ENCODE assay signal across 9 mouse cellular contexts in the genomic region with DNA sequence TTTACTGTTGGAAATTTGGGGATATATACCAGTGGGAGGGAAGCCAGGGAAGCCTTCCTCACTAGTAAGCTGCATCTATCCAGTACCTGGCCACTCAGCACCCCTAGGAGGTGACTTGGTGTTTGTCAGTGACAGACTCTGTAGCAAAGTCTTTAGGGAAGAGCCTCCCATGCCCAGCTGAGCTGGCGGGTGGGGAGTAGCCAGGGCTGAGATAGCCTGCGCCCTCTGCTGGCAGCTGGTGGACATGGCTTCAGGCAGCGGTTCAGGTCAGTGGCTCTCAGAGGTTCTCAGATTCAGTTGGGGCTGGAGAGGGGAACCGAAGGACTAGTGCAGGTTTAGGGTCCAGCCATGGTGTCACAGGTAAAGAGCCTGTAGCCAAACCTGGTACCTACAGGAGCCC. TPM values are rescaled to one million over a fixed set of nuclear protein-coding genes. Genes with fewer than 3 reads are reported as not detected.
DNase-seq lines count a peak whose midpoint lies in the region; ATAC-seq and TF ChIP-seq lines count a peak whose summit lies in the region.
"Had no signal": no experiment of that assay in that cellular context is flagged by ENCODE, and none has a peak within 500 bp of the region (broad histone marks: within the 10 kb centered on the region; RNA-seq: fewer than 3 reads in every experiment).

No protein-coding gene starts in this region.

- no peaks in the 10 kb centered on the region for H3K27me3 ChIP-seq in kidney, adult 2 months (replicated peaks; ENCODE audit: control insufficient read depth, insufficient read depth, low read length)
- no peaks in the 10 kb centered on the region for H3K27me3 ChIP-seq in liver, embryonic 14.5 days (ENCODE audit: control insufficient read depth, insufficient read depth, low read length)
- H3K27me3 ChIP-seq in neural tube, embryonic 12.5 days (replicated peaks): no peaks in the 10 kb centered on the region

- TF ChIP-seq CTCF in kidney, adult 2 months (conservative IDR thresholded peaks at IDR 0.05; ENCODE audit: insufficient read depth, insufficient read length, low read depth, low read length): peak; percentile 91
- peak; percentile 98 for TF ChIP-seq CTCF in liver, embryonic 14.5 days (IDR thresholded peaks at IDR 0.05; ENCODE audit: low read depth)

- H3K9ac ChIP-seq in liver, embryonic 14.5 days (replicated peaks): no peak overlapping the region
- H3K9ac ChIP-seq in neural tube, embryonic 12.5 days: no peak overlapping the region

- DNase-seq in 3T3-L1 (ENCODE audit: low read depth, low spot score): peak; percentile 84
- DNase-seq in ZHBTc4 (ENCODE audit: low read depth, low spot score): peak; percentile 88
- peak; percentile 45 to 70 for DNase-seq in cerebellum, postnatal 4 days (ENCODE audit: low spot score in 2 of 2)
- peak; percentile 61 to 72 for DNase-seq in gastrocnemius, postnatal 4 days (ENCODE audit: low spot score in 2 of 2)
- peak; percentile 76 for DNase-seq in kidney, adult 2 months
- DNase-seq in liver, embryonic 14.5 days (ENCODE audit: low read depth in 3 of 3, low spot score in 3 of 3): peak; percentile 49 to 53 (median 53)
- peak; percentile 84 for DNase-seq in testis, postnatal 10 days (ENCODE audit: low spot score)

- TF ChIP-seq POLR2A in kidney, adult 2 months (IDR thresholded peaks at IDR 0.05; ENCODE audit: low read depth, low read length): no peak

- 3% methylated on average over 4 of the region's 4 CpGs for WGBS in kidney, adult 2 months
- 4% methylated on average over 4 of the region's 4 CpGs for WGBS in liver, embryonic 14.5 days (ENCODE audit: insufficient replicate concordance)
- WGBS in neural tube, embryonic 12.5 days: 12% methylated on average over 4 of the region's 4 CpGs

- peaks cover 27% of the 10 kb centered on the region for H3K4me1 ChIP-seq in kidney, adult 2 months (ENCODE audit: control insufficient read depth, insufficient read depth, low read length)
- H3K4me1 ChIP-seq in liver, embryonic 14.5 days (replicated peaks; ENCODE audit: control insufficient read depth in 2 of 2, insufficient read depth in 2 of 2, low read length in 1 of 2): peaks cover 3 to 4% of the 10 kb centered on the region in 2 experiments; a peak in 3 of 4 replicates
- H3K4me1 ChIP-seq in neural tube, embryonic 12.5 days: no peaks in the 10 kb centered on the region

- peak; percentile 34; the same call in 1 of the 2 replicates for ATAC-seq in liver, embryonic 14.5 days (ENCODE audit: insufficient read depth)
- ATAC-seq in neural tube, embryonic 12.5 days (ENCODE audit: low FRiP score, low read depth): peak; percentile 53; the same call in 1 of the 2 replicates

- no peaks in the 10 kb centered on the region for H3K9me3 ChIP-seq in liver, embryonic 14.5 days (ENCODE audit: control insufficient read depth, low read length)
- no peaks in the 10 kb centered on the region for H3K9me3 ChIP-seq in neural tube, embryonic 12.5 days

- no peak overlapping the region for H3K4me3 ChIP-seq in kidney, adult 2 months (ENCODE audit: insufficient read depth, low read depth, low read length)
- no peak overlapping the region for H3K4me3 ChIP-seq in liver, embryonic 14.5 days (ENCODE audit: insufficient read depth in 1 of 2, low read depth in 2 of 2, low read length in 2 of 2)
- H3K4me3 ChIP-seq in neural tube, embryonic 12.5 days: no peak overlapping the region
- H3K4me3 ChIP-seq: erythroblast, embryonic 14.5 days had no signal

- H3K36me3 ChIP-seq in kidney, adult 2 months (ENCODE audit: control insufficient read depth, insufficient read depth, low read length): no peaks in the 10 kb centered on the region
- H3K36me3 ChIP-seq in liver, embryonic 14.5 days (replicated peaks; ENCODE audit: control insufficient read depth, insufficient read depth, low read depth): peaks cover 22% of the 10 kb centered on the region
- peaks cover 39% of the 10 kb centered on the region for H3K36me3 ChIP-seq in neural tube, embryonic 12.5 days

- peak overlapping the region; percentile 81 for H3K27ac ChIP-seq in kidney, adult 2 months (ENCODE audit: insufficient read depth, low read depth, low read length)
- H3K27ac ChIP-seq in liver, embryonic 14.5 days: no peak overlapping the region
- no peak overlapping the region for H3K27ac ChIP-seq in neural tube, embryonic 12.5 days

- TF ChIP-seq EP300 in liver, embryonic 14.5 days (IDR thresholded peaks at IDR 0.05; ENCODE audit: low read depth): no peak

- no peak overlapping the region for H3K4me2 ChIP-seq in liver, embryonic 14.5 days (ENCODE audit: low read depth)
- H3K4me2 ChIP-seq in neural tube, embryonic 12.5 days (replicated peaks): no peak overlapping the region

RNA-seq across cellular contexts. Expression of a gene that starts 31.4 kb away (rescaled TPM):
- total RNA-seq in gastrocnemius, postnatal 4 days (2021): 10 to 100 TPM; 18.0 to 20.0 TPM
- 21.8 and 22.0 TPM in 2 replicates for polyA plus RNA-seq in kidney, adult 2 months (2012; rRNA removed)
- polyA plus RNA-seq in liver, embryonic 14.5 days (2012; rRNA removed): 7.0 and 9.1 TPM in 2 replicates
- 13.4 and 19.2 TPM in 2 replicates for polyA plus RNA-seq in liver, embryonic 14.5 days (2014; fragmentation: Nextera tagmentation; extraction: Ambion mirVana)
- polyA plus RNA-seq in neural tube, embryonic 12.5 days (2016; fragmentation: Nextera tagmentation; extraction: Ambion mirVana): 5.3 and 7.0 TPM in 2 replicates

RNA-seq across cellular contexts. Expression of a gene that starts 53.9 kb away (rescaled TPM):
- 10 to 100 TPM; 28.5 to 29.9 TPM for total RNA-seq in gastrocnemius, postnatal 4 days (2021)
- polyA plus RNA-seq in kidney, adult 2 months (2012; rRNA removed): 8.5 and 10.8 TPM in 2 replicates
- polyA plus RNA-seq in liver, embryonic 14.5 days (2012; rRNA removed): 5.7 and 9.3 TPM in 2 replicates
- 11.7 and 13.0 TPM in 2 replicates for polyA plus RNA-seq in liver, embryonic 14.5 days (2014; fragmentation: Nextera tagmentation; extraction: Ambion mirVana)
- 92.8 and 96.9 TPM in 2 replicates for polyA plus RNA-seq in neural tube, embryonic 12.5 days (2016; fragmentation: Nextera tagmentation; extraction: Ambion mirVana)
